Mouse (Mus musculus) forebrain, embryonic 11.5 days (tissue): ENCODE measurements at regions not wholly inside any gene's neighbourhood (a gene's known extent, or its start where the extent isn't known, plus 50 kb on each side); places are given as distances from the start of the nearest gene placed in this dataset.

Experiments
- ATAC-seq: fragments of 200-750 bp; cut with Nextera tagmentation; replicated peaks from 2 replicates; pipeline ENCODE4 v1.8.0; 2017; ENCODE audit warnings: moderate TSS enrichment; ENCODE audit not compliant: low FRiP score
- DNase-seq: peaks from one replicate; pipeline ENCODE4 v3.0.0-alpha.2; 2017; ENCODE audit warnings: low spot score
- H3K27ac ChIP-seq: fragments of 300-500 bp; sonication (generic); 2 replicates; pipeline ENCODE4 v1.5.1; 2014; ENCODE audit warnings: low read depth, low read length
- H3K27me3 ChIP-seq: fragments of 300-500 bp; sonication (generic); 2 replicates; pipeline ENCODE4 v1.6.1; 2014; ENCODE audit warnings: mild to moderate bottlenecking, low read length, mixed read lengths; ENCODE audit not compliant: control insufficient read depth, insufficient read depth
- H3K36me3 ChIP-seq: fragments of 300-500 bp; sonication (generic); 2 replicates; pipeline ENCODE4 v1.6.1; 2014; ENCODE audit warnings: mild to moderate bottlenecking, low read length, moderate library complexity, mixed read lengths; ENCODE audit not compliant: control insufficient read depth, insufficient read depth
- H3K4me1 ChIP-seq: fragments of 300-500 bp; sonication (generic); replicated peaks from 2 replicates; pipeline ENCODE4 v1.6.1; 2014; ENCODE audit warnings: low read length, mixed read lengths; ENCODE audit not compliant: control insufficient read depth, insufficient read depth
- H3K4me2 ChIP-seq: fragments of 300-500 bp; sonication (generic); 2 replicates; pipeline ENCODE4 v1.6.1; 2014; ENCODE audit warnings: low read depth, mild to moderate bottlenecking, low read length, moderate library complexity, mixed read lengths; ENCODE audit not compliant: severe bottlenecking
- H3K4me3 ChIP-seq: fragments of 300-500 bp; sonication (generic); 2 replicates; pipeline ENCODE4 v1.5.1; 2014; ENCODE audit warnings: low read depth, low read length
- H3K9ac ChIP-seq: fragments of 300-500 bp; sonication (generic); 2 replicates; pipeline ENCODE4 v1.6.1; 2014; ENCODE audit warnings: low read length
- H3K9me3 ChIP-seq: fragments of 300-500 bp; sonication (generic); 2 replicates; pipeline ENCODE4 v1.6.1; 2016; ENCODE audit warnings: low read length, mixed read lengths; ENCODE audit not compliant: control insufficient read depth
- WGBS: fragments of 180-500 bp; shearing (Covaris S2); extraction: QIAGEN DNeasy Blood & Tissue Kit; methylation state at CpG from one replicate; pipeline ENCODE4 v1.1.7; 2014; 5-methylcytosine and 5-hydroxymethylcytosine counted together

- Histone ChIP-seq H3K27me3 (no peaks in the 10 kb centered on the region), H3K4me2 (no peak overlapping the region), H3K36me3 (no peaks in the 10 kb centered on the region), H3K27ac (no peak overlapping the region), H3K4me1 (no peaks in the 10 kb centered on the region), H3K9ac (no peak overlapping the region), H3K4me3 (no peak overlapping the region), H3K9me3 (no peaks in the 10 kb centered on the region)
- 65% methylated on average over 1 of the region's 1 CpGs for WGBS
- DNase-seq (no peak), ATAC-seq (no peak)
These were observed 145.9 kb upstream of the Tmem45b start for GRCm38 (mm10) chr9:31610212-31610611.

- no peaks in the 10 kb centered on the region for H3K4me1 ChIP-seq
- ATAC-seq, result no peak
- no peak overlapping the region for H3K4me3 ChIP-seq
- DNase-seq, result no peak
- H3K9ac ChIP-seq, result no peak overlapping the region
- WGBS, result 92% methylated on average over 3 of the region's 3 CpGs
- no peak overlapping the region for H3K4me2 ChIP-seq
- no peaks in the 10 kb centered on the region for H3K9me3 ChIP-seq
- H3K27ac ChIP-seq, result no peak overlapping the region
- H3K27me3 ChIP-seq, result no peaks in the 10 kb centered on the region
- H3K36me3 ChIP-seq, result no peaks in the 10 kb centered on the region
These were observed 145.5 kb upstream of the Tmem45b start for GRCm38 (mm10) chr9:31609731-31610130.

DNA sequence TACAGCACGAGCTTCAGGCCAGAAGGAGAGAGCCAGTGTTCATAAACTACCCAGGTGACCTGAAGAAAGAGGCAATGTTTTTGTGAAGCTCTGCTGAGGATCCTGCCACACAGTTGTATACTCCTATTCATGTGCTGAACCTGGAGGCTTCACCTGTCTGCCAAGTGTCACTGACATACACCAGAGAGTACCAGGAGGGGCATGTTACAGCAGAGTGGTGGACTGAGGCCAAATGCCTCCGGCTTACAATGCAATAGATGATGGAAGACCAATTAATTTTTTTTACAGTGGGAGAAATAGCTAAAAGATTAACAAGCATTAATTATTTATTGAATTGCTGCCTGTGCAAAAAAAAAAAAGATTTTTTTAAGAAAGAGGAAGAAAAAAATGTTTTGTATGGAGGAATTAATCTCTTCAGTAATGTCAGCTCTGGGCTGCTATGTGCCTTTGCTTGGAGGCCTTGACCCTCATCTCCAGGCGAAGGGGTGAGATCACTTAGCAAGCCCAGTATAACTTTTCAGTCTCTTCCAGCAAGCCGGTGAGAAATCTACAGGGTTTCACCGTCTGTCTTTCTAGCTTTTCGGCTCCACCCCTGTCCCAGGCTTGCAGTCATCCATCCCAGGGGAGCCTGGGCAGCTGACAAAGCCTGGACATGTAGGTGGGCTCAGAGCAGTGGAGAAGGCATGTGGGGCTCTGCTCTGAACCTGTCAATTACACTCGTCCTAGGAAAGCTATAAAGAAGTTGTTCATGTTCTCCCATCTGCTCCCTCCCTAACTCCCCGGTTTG lies 144.0 kb upstream of the Tmem45b start:
- no peak for DNase-seq
- Histone ChIP-seq H3K4me3 (no peak overlapping the region), H3K9ac (no peak overlapping the region), H3K4me1 (no peaks in the 10 kb centered on the region), H3K9me3 (no peaks in the 10 kb centered on the region), H3K27me3 (no peaks in the 10 kb centered on the region), H3K27ac (no peak overlapping the region), H3K4me2 (no peak overlapping the region), H3K36me3 (no peaks in the 10 kb centered on the region)
- no peak for ATAC-seq
- WGBS, result 79% methylated on average over 8 of the region's 8 CpGs

DNA sequence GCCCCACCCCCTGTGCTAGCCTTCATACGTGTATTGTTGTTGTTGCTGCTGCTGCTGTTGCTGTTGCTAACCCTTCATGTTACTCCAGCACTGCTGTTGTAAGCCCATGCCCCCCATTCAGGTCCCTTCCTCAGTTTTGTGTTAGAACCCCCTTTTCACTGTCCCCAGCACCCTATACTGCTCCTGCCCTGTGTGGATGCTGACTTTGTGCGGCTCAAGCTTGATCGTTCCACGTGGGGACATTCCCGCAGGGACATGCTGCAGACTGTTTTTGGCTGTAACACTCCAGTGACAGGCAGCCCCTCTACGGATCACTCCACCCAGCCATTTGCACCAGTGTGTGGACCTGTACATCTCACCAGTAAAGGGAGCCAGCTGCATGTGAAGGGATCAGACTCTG lies 142.7 kb upstream of the Tmem45b start:
- no peak for DNase-seq
- H3K36me3 ChIP-seq, result no peaks in the 10 kb centered on the region
- no peak overlapping the region for H3K9ac ChIP-seq
- no peaks in the 10 kb centered on the region for H3K4me1 ChIP-seq
- no peaks in the 10 kb centered on the region for H3K27me3 ChIP-seq
- H3K9me3 ChIP-seq, result no peaks in the 10 kb centered on the region
- WGBS, result 92% methylated on average over 6 of the region's 6 CpGs
- H3K4me3 ChIP-seq, result no peak overlapping the region
- no peak for ATAC-seq
- H3K27ac ChIP-seq, result no peak overlapping the region
- H3K4me2 ChIP-seq, result no peak overlapping the region

GRCm38 (mm10) chr9:31604497-31605090 lies 140.3 kb upstream of the Tmem45b start:
- Histone ChIP-seq H3K27ac (no peak overlapping the region), H3K4me3 (no peak overlapping the region), H3K4me1 (no peaks in the 10 kb centered on the region), H3K36me3 (no peaks in the 10 kb centered on the region), H3K27me3 (no peaks in the 10 kb centered on the region), H3K4me2 (no peak overlapping the region), H3K9me3 (no peaks in the 10 kb centered on the region), H3K9ac (no peak overlapping the region)
- no peak for DNase-seq
- WGBS, result 88% methylated on average over 6 of the region's 6 CpGs
- ATAC-seq, result no peak

DNA sequence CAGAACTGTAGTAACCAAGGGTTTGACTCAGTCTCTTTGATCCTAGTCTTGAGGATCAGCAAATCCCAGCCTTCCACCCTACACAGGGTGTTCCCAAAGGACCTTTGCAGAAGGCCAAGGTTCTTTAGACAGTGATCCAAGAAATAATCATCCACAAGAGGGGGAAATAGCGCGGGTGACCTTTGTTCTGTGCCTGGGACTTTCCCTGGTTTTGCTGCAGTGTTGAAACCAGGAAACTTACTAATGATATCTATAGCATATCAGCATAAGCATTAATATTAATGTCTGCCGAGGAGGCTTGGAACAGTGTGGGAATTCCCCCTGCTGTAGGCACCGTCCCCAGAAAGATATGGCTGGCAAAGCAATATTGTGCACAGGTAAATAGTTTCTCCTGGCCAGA lies 138.4 kb upstream of the Tmem45b start:
- Histone ChIP-seq H3K4me1 (no peaks in the 10 kb centered on the region), H3K4me3 (no peak overlapping the region), H3K36me3 (no peaks in the 10 kb centered on the region), H3K9ac (no peak overlapping the region), H3K4me2 (no peak overlapping the region), H3K9me3 (no peaks in the 10 kb centered on the region), H3K27ac (no peak overlapping the region), H3K27me3 (no peaks in the 10 kb centered on the region)
- ATAC-seq (no peak), DNase-seq (no peak)
- WGBS, result 96% methylated on average over 4 of the region's 4 CpGs

GRCm38 (mm10) chr9:31595096-31595495 lies 130.8 kb upstream of the Tmem45b start:
- no peak overlapping the region for H3K27ac ChIP-seq
- 81% methylated on average over 7 of the region's 7 CpGs for WGBS
- no peak overlapping the region for H3K9ac ChIP-seq
- DNase-seq (no peak), ATAC-seq (no peak)
- no peaks in the 10 kb centered on the region for H3K27me3 ChIP-seq
- H3K4me1 ChIP-seq, result no peaks in the 10 kb centered on the region
- no peak overlapping the region for H3K4me3 ChIP-seq
- no peaks in the 10 kb centered on the region for H3K36me3 ChIP-seq
- no peak overlapping the region for H3K4me2 ChIP-seq
- H3K9me3 ChIP-seq, result no peaks in the 10 kb centered on the region

GRCm38 (mm10) chr9:31587671-31588070 lies 123.4 kb upstream of the Tmem45b start:
- Histone ChIP-seq H3K36me3 (no peaks in the 10 kb centered on the region), H3K4me2 (no peak overlapping the region), H3K27ac (no peak overlapping the region), H3K27me3 (no peaks in the 10 kb centered on the region; the same call in 1 of the 2 replicates), H3K9ac (no peak overlapping the region), H3K4me1 (no peaks in the 10 kb centered on the region), H3K4me3 (no peak overlapping the region), H3K9me3 (no peaks in the 10 kb centered on the region)
- DNase-seq (no peak), ATAC-seq (no peak)

DNA sequence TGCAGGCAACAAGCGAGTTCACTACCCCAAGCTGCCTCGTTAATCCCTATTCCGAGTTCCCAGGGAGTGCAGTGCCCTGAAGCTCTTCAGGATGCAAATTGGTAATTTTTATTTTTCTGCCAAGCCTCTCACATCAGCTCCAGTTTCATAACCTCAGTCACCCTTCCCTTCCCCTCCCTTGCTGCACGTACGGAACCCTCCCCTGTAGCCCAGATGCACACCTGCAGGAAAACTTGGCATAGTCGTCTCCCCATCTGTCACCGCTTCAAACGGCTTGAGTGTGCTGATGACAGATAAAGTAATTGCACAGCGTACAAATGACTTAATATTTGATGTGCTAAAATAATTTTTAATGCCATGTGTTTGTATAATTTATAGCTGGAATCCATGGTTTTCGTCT lies 119.7 kb upstream of the Tmem45b start:
- H3K9me3 ChIP-seq, result no peaks in the 10 kb centered on the region
- no peak overlapping the region for H3K27ac ChIP-seq
- no peaks in the 10 kb centered on the region; the same call in 1 of the 2 replicates for H3K27me3 ChIP-seq
- H3K4me2 ChIP-seq, result no peak overlapping the region
- no peaks in the 10 kb centered on the region for H3K36me3 ChIP-seq
- no peak overlapping the region for H3K9ac ChIP-seq
- ATAC-seq (no peak), DNase-seq (no peak)
- H3K4me1 ChIP-seq, result no peaks in the 10 kb centered on the region
- 80% methylated on average over 10 of the region's 10 CpGs for WGBS
- no peak overlapping the region for H3K4me3 ChIP-seq
